Mouse (Mus musculus) lung, embryonic 14.5 days (tissue): ENCODE data around the gene Tpcn1. TPM values are rescaled to one million over a fixed set of nuclear protein-coding genes. Genes with fewer than 3 reads are reported as not detected.

ENCODE experiments used
- ATAC-seq: fragments of 200-750 bp; cut with Nextera tagmentation; 2 replicates; pipeline ENCODE4 v1.8.0; 2017; ENCODE audit warnings: mild to moderate bottlenecking, moderate TSS enrichment, moderate library complexity; ENCODE audit not compliant: insufficient read depth
- DNase-seq: peaks from one replicate; pipeline ENCODE4 v3.0.0-alpha.2; 2015
- H3K27ac ChIP-seq: fragments of 300-500 bp; sonication (generic); 2 replicates; pipeline ENCODE4 v1.5.1; 2014; ENCODE audit warnings: low read depth, mild to moderate bottlenecking, moderate library complexity
- H3K27me3 ChIP-seq: fragments of 300-500 bp; sonication (generic); 2 replicates; pipeline ENCODE4 v1.6.1; 2014; ENCODE audit warnings: low read length, control low read depth; ENCODE audit not compliant: insufficient read depth
- H3K36me3 ChIP-seq: fragments of 300-500 bp; sonication (generic); 2 replicates; pipeline ENCODE4 v1.6.1; 2014; ENCODE audit warnings: control low read depth; ENCODE audit not compliant: insufficient read depth
- H3K4me1 ChIP-seq: fragments of 300-500 bp; sonication (generic); 2 replicates; pipeline ENCODE4 v1.6.1; 2014; ENCODE audit warnings: antibody characterized with exemption, control low read depth; ENCODE audit not compliant: insufficient read depth
- H3K4me2 ChIP-seq: fragments of 300-500 bp; sonication (generic); 2 replicates; pipeline ENCODE4 v1.6.1; 2014; ENCODE audit warnings: mild to moderate bottlenecking
- H3K4me3 ChIP-seq: fragments of 300-500 bp; sonication (generic); 2 replicates; pipeline ENCODE4 v1.5.1; 2014; ENCODE audit warnings: low read depth, low read length
- H3K9ac ChIP-seq: fragments of 300-500 bp; sonication (generic); 2 replicates; pipeline ENCODE4 v1.6.1; 2014
- H3K9me3 ChIP-seq: fragments of 300-500 bp; sonication (generic); 2 replicates; pipeline ENCODE4 v1.6.1; 2016; ENCODE audit warnings: low read depth, low read length, control low read depth
- CTCF ChIP-seq: IDR thresholded peaks from 2 replicates; pipeline ENCODE4 v1.5.1; 2016; ENCODE audit warnings: antibody characterized with exemption, low read depth
- WGBS: fragments of 180-500 bp; shearing (Covaris S2); extraction: QIAGEN DNeasy Blood & Tissue Kit; methylation state at CpG from one replicate; pipeline ENCODE4 v1.1.7; 2014; 5-methylcytosine and 5-hydroxymethylcytosine counted together
- polyA plus RNA-seq: library from polyadenylated mRNA; unstranded; fragments of >200 nt; fragmentation: Nextera tagmentation; extraction: Ambion mirVana; gene quantifications from 2 replicates; pipeline ENCODE4 v1.2.1, GENCODE M21; 2014

Tpcn1 gene
- polyA plus RNA-seq, 1 experiment from 2014 or later: 16.5 TPM

GRCm38 (mm10) chr5:120512911-120513555, 75.4 kb downstream of the Tpcn1 start:
- no peak for ATAC-seq
- no peak overlapping the region for H3K9ac ChIP-seq
- TF ChIP-seq CTCF: no peak
- H3K4me2 ChIP-seq: no peak overlapping the region
- no peak for DNase-seq
- H3K4me3 ChIP-seq: no peak overlapping the region
- no peak overlapping the region for H3K27ac ChIP-seq
- no peaks in the 10 kb centered on the region for H3K27me3 ChIP-seq
- no peaks in the 10 kb centered on the region for H3K9me3 ChIP-seq
- H3K36me3 ChIP-seq: no peaks in the 10 kb centered on the region
- peaks cover 14% of the 10 kb centered on the region for H3K4me1 ChIP-seq
- WGBS: 59% methylated on average over 15 of the region's 15 CpGs

GRCm38 (mm10) chr5:120511643-120512220, 76.7 kb downstream of the Tpcn1 start:
- WGBS: 20% methylated on average over 14 of the region's 14 CpGs
- peak overlapping the region; percentile 1 for H3K9ac ChIP-seq
- no peaks in the 10 kb centered on the region for H3K27me3 ChIP-seq
- no peaks in the 10 kb centered on the region for H3K9me3 ChIP-seq
- no peak overlapping the region for H3K27ac ChIP-seq
- peak overlapping the region; percentile 74 for H3K4me2 ChIP-seq
- no peaks in the 10 kb centered on the region for H3K36me3 ChIP-seq
- H3K4me3 ChIP-seq: peak overlapping the region; percentile 51
- ATAC-seq (0 out of 2 replicates have a peak, but pooled peaks have one; percentile 0), DNase-seq (peak; percentile 30)
- H3K4me1 ChIP-seq: peaks cover 14% of the 10 kb centered on the region
- no peak for TF ChIP-seq CTCF

GRCm38 (mm10) chr5:120510982-120511642, 77.4 kb downstream of the Tpcn1 start, which contains the start of gene Slc8b1:
Slc8b1 (plus strand) TSS chr5:120511168.
- Histone ChIP-seq H3K4me3 (peak within 1 kb of the TSS; percentile 51), H3K36me3 (no peaks in the 10 kb centered on the region), H3K27ac (no peak within 1 kb of the TSS), H3K4me1 (peaks cover 14% of the 10 kb centered on the region), H3K27me3 (no peaks in the 10 kb centered on the region), H3K9ac (peak within 1 kb of the TSS; percentile 44), H3K4me2 (peak within 1 kb of the TSS; percentile 74), H3K9me3 (no peaks in the 10 kb centered on the region)
- peak; percentile 98 for DNase-seq
- ATAC-seq: peak; percentile 81
- TF ChIP-seq CTCF: no peak
- 1% methylated on average over 36 of the region's 36 CpGs for WGBS

- TF ChIP-seq CTCF: no peak
- Histone ChIP-seq H3K9me3 (no peaks in the 10 kb centered on the region), H3K27me3 (no peaks in the 10 kb centered on the region), H3K4me2 (no peak overlapping the region), H3K9ac (no peak overlapping the region), H3K4me1 (peaks cover 9% of the 10 kb centered on the region; the same call in 1 of the 2 replicates), H3K4me3 (no peak overlapping the region), H3K36me3 (no peaks in the 10 kb centered on the region), H3K27ac (no peak overlapping the region)
- ATAC-seq: no peak
- 50% methylated on average over 4 of the region's 4 CpGs for WGBS
- DNase-seq: peak; percentile 24
Observed at GRCm38 (mm10) chr5:120507311-120507710, 81.2 kb downstream of the Tpcn1 start.

GRCm38 (mm10) chr5:120506490-120506889, 82.0 kb downstream of the Tpcn1 start:
- 38% methylated on average over 9 of the region's 9 CpGs for WGBS
- H3K9ac ChIP-seq: no peak overlapping the region
- no peak for TF ChIP-seq CTCF
- H3K27ac ChIP-seq: no peak overlapping the region
- no peak for ATAC-seq
- H3K4me1 ChIP-seq: peaks cover 13% of the 10 kb centered on the region; the same call in 1 of the 2 replicates
- no peak overlapping the region for H3K4me3 ChIP-seq
- no peaks in the 10 kb centered on the region for H3K27me3 ChIP-seq
- no peak overlapping the region for H3K4me2 ChIP-seq
- peak; percentile 80 for DNase-seq
- no peaks in the 10 kb centered on the region for H3K9me3 ChIP-seq
- H3K36me3 ChIP-seq: no peaks in the 10 kb centered on the region

GRCm38 (mm10) chr5:120505781-120506180, 82.7 kb downstream of the Tpcn1 start:
- no peak for TF ChIP-seq CTCF
- H3K4me2 ChIP-seq: peak overlapping the region; percentile 36; the same call in 1 of the 2 replicates
- no peak overlapping the region for H3K4me3 ChIP-seq
- H3K27ac ChIP-seq: no peak overlapping the region
- WGBS: 62% methylated on average over 9 of the region's 9 CpGs
- ATAC-seq (no peak), DNase-seq (no peak)
- H3K4me1 ChIP-seq: peaks cover 13% of the 10 kb centered on the region; the same call in 1 of the 2 replicates
- no peaks in the 10 kb centered on the region for H3K9me3 ChIP-seq
- no peaks in the 10 kb centered on the region for H3K27me3 ChIP-seq
- H3K36me3 ChIP-seq: no peaks in the 10 kb centered on the region
- H3K9ac ChIP-seq: no peak overlapping the region

- H3K9ac ChIP-seq: no peak overlapping the region
- peaks cover 10% of the 10 kb centered on the region; the same call in 1 of the 2 replicates for H3K4me1 ChIP-seq
- H3K9me3 ChIP-seq: no peaks in the 10 kb centered on the region
- H3K4me2 ChIP-seq: peak overlapping the region; percentile 36; the same call in 1 of the 2 replicates
- no peak overlapping the region for H3K27ac ChIP-seq
- no peaks in the 10 kb centered on the region for H3K36me3 ChIP-seq
- ATAC-seq (0 out of 2 replicates have a peak, but pooled peaks have one; percentile 6), DNase-seq (peak; percentile 85)
- TF ChIP-seq CTCF: peak; percentile 96
- no peaks in the 10 kb centered on the region for H3K27me3 ChIP-seq
- 20% methylated on average over 16 of the region's 16 CpGs for WGBS
- no peak overlapping the region for H3K4me3 ChIP-seq
Observed at GRCm38 (mm10) chr5:120505368-120505767, 83.1 kb downstream of the Tpcn1 start.
